Mouse (Mus musculus): ENCODE measurements around the gene Tmc8. TPM values are rescaled to one million over a fixed set of nuclear protein-coding genes. Genes with fewer than 3 reads are reported as not detected.

The Tmc8 gene
- polyA plus RNA-seq, 1 experiment from 2014 or later = 1.5 TPM

DNA sequence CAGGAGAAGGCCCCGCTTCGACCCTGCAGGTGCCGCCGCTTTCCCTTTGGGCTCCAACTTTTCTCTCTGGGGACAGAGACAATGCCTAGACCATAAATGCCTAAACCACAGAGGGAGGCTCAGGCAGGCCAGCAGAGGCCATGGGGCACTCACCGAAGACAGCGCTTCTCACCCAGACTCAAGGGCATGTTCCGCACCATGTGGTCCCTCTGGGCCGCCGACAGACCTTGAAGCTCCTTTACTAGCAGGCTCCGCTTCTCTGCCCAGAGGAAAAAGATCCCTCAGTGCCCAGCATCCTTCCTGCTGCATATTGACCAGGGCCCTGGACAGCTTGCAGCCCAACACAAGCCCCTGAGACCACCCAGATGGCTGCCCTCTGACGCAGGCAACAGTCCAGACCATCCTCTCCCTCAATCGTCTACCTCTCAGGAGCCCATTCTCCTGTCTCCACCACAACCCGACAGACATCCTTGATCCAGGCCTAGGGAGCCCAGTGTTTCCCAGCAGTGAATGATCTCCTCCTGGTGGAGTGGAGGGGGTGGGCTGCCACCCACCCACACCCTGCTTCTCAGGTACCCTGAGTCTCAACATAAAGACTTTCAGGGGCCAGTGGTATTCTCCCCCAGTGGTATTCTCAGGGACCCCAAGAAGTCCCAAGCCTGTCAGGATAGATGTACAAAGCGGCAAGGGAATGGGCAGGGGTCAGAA, 5.6 kb upstream of the Tmc8 start:
- peaks cover 18% of the 10 kb centered on the region for H3K27me3 ChIP-seq (replicated peaks)
- no peak overlapping the region for H3K27ac ChIP-seq
- H3K4me1 ChIP-seq = peaks cover 18% of the 10 kb centered on the region; the same call in 1 of the 2 replicates
- ATAC-seq (replicated peaks) = no peak
- no peak overlapping the region for H3K4me3 ChIP-seq
- no peaks in the 10 kb centered on the region for H3K9me3 ChIP-seq
- H3K36me3 ChIP-seq (replicated peaks) = no peaks in the 10 kb centered on the region
- WGBS = 87% methylated on average over 14 of the region's 14 CpGs
- no peak overlapping the region for H3K9ac ChIP-seq
- H3K4me2 ChIP-seq = no peak overlapping the region

GRCm38 (mm10) chr11:117777111-117777510, 4.8 kb upstream of the Tmc8 start:
- Histone ChIP-seq H3K9me3 (no peaks in the 10 kb centered on the region), H3K27me3 (replicated peaks) (peaks cover 27% of the 10 kb centered on the region), H3K4me2 (no peak overlapping the region), H3K4me3 (no peak overlapping the region), H3K27ac (no peak overlapping the region), H3K36me3 (replicated peaks) (no peaks in the 10 kb centered on the region), H3K4me1 (peaks cover 24% of the 10 kb centered on the region; the same call in 1 of the 2 replicates), H3K9ac (no peak overlapping the region)
- 80% methylated on average over 5 of the region's 5 CpGs for WGBS
- ATAC-seq (replicated peaks) = no peak

- Histone ChIP-seq H3K36me3 (replicated peaks) (no peaks in the 10 kb centered on the region), H3K4me3 (no peak overlapping the region), H3K27ac (no peak overlapping the region), H3K4me2 (no peak overlapping the region), H3K9me3 (no peaks in the 10 kb centered on the region), H3K27me3 (replicated peaks) (peaks cover 28% of the 10 kb centered on the region), H3K9ac (no peak overlapping the region), H3K4me1 (peaks cover 28% of the 10 kb centered on the region)
- WGBS = 97% methylated on average over 11 of the region's 11 CpGs
- ATAC-seq (replicated peaks) = no peak
Observed at GRCm38 (mm10) chr11:117778031-117778430, 3.8 kb upstream of the Tmc8 start.

- H3K27me3 ChIP-seq (replicated peaks) = peaks cover 28% of the 10 kb centered on the region
- H3K4me1 ChIP-seq = peaks cover 36% of the 10 kb centered on the region
- H3K36me3 ChIP-seq (replicated peaks) = no peaks in the 10 kb centered on the region
- peak overlapping the region; percentile 17; the same call in 1 of the 2 replicates for H3K27ac ChIP-seq
- H3K9me3 ChIP-seq = no peaks in the 10 kb centered on the region
- H3K4me3 ChIP-seq = no peak overlapping the region
- no peak for ATAC-seq (replicated peaks)
- 77% methylated on average over 12 of the region's 12 CpGs for WGBS
- H3K9ac ChIP-seq = no peak overlapping the region
- H3K4me2 ChIP-seq = peak overlapping the region; percentile 36; the same call in 1 of the 2 replicates
Observed at GRCm38 (mm10) chr11:117778851-117779433, 2.9 kb upstream of the Tmc8 start.

GRCm38 (mm10) chr11:117779434-117780198, 2.3 kb upstream of the Tmc8 start:
- no peaks in the 10 kb centered on the region for H3K36me3 ChIP-seq (replicated peaks)
- peaks cover 33% of the 10 kb centered on the region for H3K27me3 ChIP-seq (replicated peaks)
- H3K9me3 ChIP-seq = no peaks in the 10 kb centered on the region
- H3K4me1 ChIP-seq = peaks cover 36% of the 10 kb centered on the region
- 5% methylated on average over 38 of the region's 38 CpGs for WGBS
- H3K9ac ChIP-seq = peak overlapping the region; percentile 15; the same call in 1 of the 2 replicates
- peak overlapping the region; percentile 48 for H3K27ac ChIP-seq
- 0 out of 2 replicates have a peak, but pooled peaks have one; percentile 21 for ATAC-seq (replicated peaks)
- peak overlapping the region; percentile 16 for H3K4me3 ChIP-seq
- peak overlapping the region; percentile 36 for H3K4me2 ChIP-seq

DNA sequence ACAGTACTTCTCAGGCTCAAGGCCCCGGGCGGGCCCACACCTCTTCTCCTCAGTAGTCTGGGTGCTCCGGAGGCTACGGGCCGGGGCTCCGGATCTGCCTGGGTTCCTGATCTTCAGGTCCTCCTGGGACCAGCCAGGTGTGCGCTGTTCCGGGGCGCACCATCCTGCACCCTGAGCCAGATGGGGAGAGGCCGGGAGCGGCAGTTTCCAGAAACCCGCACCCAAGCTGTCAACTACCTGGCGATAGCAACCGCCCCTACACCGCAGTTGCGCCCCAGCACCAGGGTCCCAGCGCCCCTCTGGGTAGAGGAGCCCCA, 1.7 kb upstream of the Tmc8 start:
- H3K4me2 ChIP-seq = peak overlapping the region; percentile 36
- ATAC-seq (replicated peaks) = no peak
- H3K36me3 ChIP-seq (replicated peaks) = no peaks in the 10 kb centered on the region
- H3K9ac ChIP-seq = no peak overlapping the region
- H3K27me3 ChIP-seq (replicated peaks) = peaks cover 36% of the 10 kb centered on the region
- H3K9me3 ChIP-seq = no peaks in the 10 kb centered on the region
- 1% methylated on average over 17 of the region's 17 CpGs for WGBS
- H3K27ac ChIP-seq = peak overlapping the region; percentile 48
- peak overlapping the region; percentile 16 for H3K4me3 ChIP-seq
- H3K4me1 ChIP-seq = peaks cover 36% of the 10 kb centered on the region

GRCm38 (mm10) chr11:117780582-117781111, 1.2 kb upstream of the Tmc8 start:
- no peaks in the 10 kb centered on the region for H3K36me3 ChIP-seq (replicated peaks)
- H3K4me2 ChIP-seq = peak overlapping the region; percentile 36
- H3K9ac ChIP-seq = no peak overlapping the region
- peaks cover 36% of the 10 kb centered on the region for H3K4me1 ChIP-seq
- 6% methylated on average over 19 of the region's 19 CpGs for WGBS
- peaks cover 36% of the 10 kb centered on the region for H3K27me3 ChIP-seq (replicated peaks)
- no peaks in the 10 kb centered on the region for H3K9me3 ChIP-seq
- H3K27ac ChIP-seq = no peak overlapping the region
- H3K4me3 ChIP-seq = peak overlapping the region; percentile 16
- no peak for ATAC-seq (replicated peaks)

- WGBS = 24% methylated on average over 18 of the region's 18 CpGs
- no peaks in the 10 kb centered on the region for H3K36me3 ChIP-seq (replicated peaks)
- H3K4me1 ChIP-seq = peaks cover 36% of the 10 kb centered on the region
- no peaks in the 10 kb centered on the region for H3K9me3 ChIP-seq
- peaks cover 36% of the 10 kb centered on the region for H3K27me3 ChIP-seq (replicated peaks)
- H3K4me2 ChIP-seq = peak overlapping the region; percentile 36; the same call in 1 of the 2 replicates
- ATAC-seq (replicated peaks) = no peak
- no peak overlapping the region for H3K27ac ChIP-seq
- H3K4me3 ChIP-seq = no peak overlapping the region
- H3K9ac ChIP-seq = no peak overlapping the region
Observed at GRCm38 (mm10) chr11:117781199-117781821, 566 bp upstream of the Tmc8 start.

GRCm38 (mm10) chr11:117782705-117783034, 794 bp downstream of the Tmc8 start:
- ATAC-seq (replicated peaks) = no peak
- Histone ChIP-seq H3K36me3 (replicated peaks) (no peaks in the 10 kb centered on the region), H3K27me3 (replicated peaks) (peaks cover 36% of the 10 kb centered on the region), H3K4me1 (peaks cover 36% of the 10 kb centered on the region), H3K9ac (peak overlapping the region; percentile 13; the same call in 1 of the 2 replicates), H3K4me3 (peak overlapping the region; percentile 29; the same call in 1 of the 2 replicates), H3K27ac (no peak overlapping the region), H3K9me3 (no peaks in the 10 kb centered on the region), H3K4me2 (peak overlapping the region; percentile 53)
- 43% methylated on average over 9 of the region's 9 CpGs for WGBS

DNA sequence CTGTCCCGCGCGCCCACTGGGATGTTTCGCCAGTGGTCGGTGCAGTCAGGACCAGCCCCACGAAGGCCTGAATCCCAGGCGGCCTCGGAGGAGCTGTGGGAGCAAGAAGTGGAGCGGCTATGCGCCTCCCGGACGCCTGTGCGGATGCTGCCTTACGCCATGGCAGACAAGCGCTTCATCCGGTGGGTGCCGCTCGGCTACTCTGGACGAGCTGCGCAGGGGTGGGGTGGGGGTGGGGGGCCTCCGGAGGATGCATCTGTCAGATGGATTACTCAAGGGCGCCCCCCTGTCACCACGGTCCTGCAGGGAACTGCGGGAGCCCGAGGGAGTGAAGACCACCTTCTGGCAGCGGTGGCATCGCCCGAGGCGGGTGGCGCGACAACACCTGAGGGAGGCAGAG, 1.2 kb downstream of the Tmc8 start:
- H3K27me3 ChIP-seq (replicated peaks) = peaks cover 36% of the 10 kb centered on the region
- H3K9ac ChIP-seq = peak overlapping the region; percentile 13; the same call in 1 of the 2 replicates
- peak; percentile 26 for ATAC-seq (replicated peaks)
- H3K4me2 ChIP-seq = peak overlapping the region; percentile 53
- peaks cover 36% of the 10 kb centered on the region for H3K4me1 ChIP-seq
- no peaks in the 10 kb centered on the region for H3K9me3 ChIP-seq
- no peak overlapping the region for H3K27ac ChIP-seq
- no peaks in the 10 kb centered on the region for H3K36me3 ChIP-seq (replicated peaks)
- peak overlapping the region; percentile 29 for H3K4me3 ChIP-seq
- 3% methylated on average over 30 of the region's 31 CpGs for WGBS

GRCm38 (mm10) chr11:117783683-117784309, 1.9 kb downstream of the Tmc8 start:
- no peaks in the 10 kb centered on the region for H3K9me3 ChIP-seq

More at GRCm38 (mm10) chr11:117783683-117784309, 1.9 kb downstream of the Tmc8 start:
- peak overlapping the region; percentile 13; the same call in 1 of the 2 replicates for H3K9ac ChIP-seq
- H3K36me3 ChIP-seq (replicated peaks) = no peaks in the 10 kb centered on the region
- peaks cover 36% of the 10 kb centered on the region for H3K27me3 ChIP-seq (replicated peaks)
- H3K4me1 ChIP-seq = peaks cover 36% of the 10 kb centered on the region
- H3K27ac ChIP-seq = no peak overlapping the region
- H3K4me2 ChIP-seq = peak overlapping the region; percentile 53
- ATAC-seq (replicated peaks) = no peak
- no peak overlapping the region for H3K4me3 ChIP-seq
- WGBS = 42% methylated on average over 10 of the region's 10 CpGs

Data from midbrain, embryonic 15.5 days (tissue).